Mouse (Mus musculus) adrenal gland, adult 2 months (tissue): ENCODE data around the gene Pdcd6. TPM values are rescaled to one million over a fixed set of nuclear protein-coding genes. Genes with fewer than 3 reads are reported as not detected.

Source experiments
- DNase-seq: peaks from one replicate; pipeline ENCODE4 v3.0.0; 2021
- polyA plus RNA-seq: library from polyadenylated mRNA; depleted of rRNA; stranded (reverse); fragments of >200 nt; gene quantifications from 2 replicates; pipeline ENCODE4 v1.2.3, GENCODE M21; 2012; rRNA removed
- total RNA-seq, 2 experiments: library from RNA; stranded (reverse); gene quantifications; 2 replicates each; pipeline ENCODE4 v1.2.3; 2021

The Pdcd6 gene
- total and polyA plus RNA-seq, 3 experiments: 83.4 to 150 (median 143) TPM

DNA sequence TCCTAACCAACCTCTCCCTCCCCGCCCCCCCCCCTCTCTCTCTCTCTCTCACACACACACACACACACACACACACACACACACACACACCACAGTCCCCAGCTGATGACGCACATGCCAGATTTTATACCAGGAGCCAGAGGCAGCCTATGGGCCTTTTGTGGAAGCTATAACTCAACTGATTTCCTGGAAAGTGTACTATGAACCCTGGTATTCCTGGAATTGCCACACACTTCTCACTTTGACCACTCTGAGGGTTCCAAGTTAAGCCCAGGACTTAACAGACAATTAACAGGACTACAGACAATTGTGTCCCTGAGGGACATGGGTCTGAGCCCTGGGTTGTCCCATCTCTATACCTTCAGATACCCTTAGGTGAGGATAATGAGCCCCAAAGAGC is 35.1 kb downstream of the Pdcd6 start:
- DNase-seq: no peak

DNA sequence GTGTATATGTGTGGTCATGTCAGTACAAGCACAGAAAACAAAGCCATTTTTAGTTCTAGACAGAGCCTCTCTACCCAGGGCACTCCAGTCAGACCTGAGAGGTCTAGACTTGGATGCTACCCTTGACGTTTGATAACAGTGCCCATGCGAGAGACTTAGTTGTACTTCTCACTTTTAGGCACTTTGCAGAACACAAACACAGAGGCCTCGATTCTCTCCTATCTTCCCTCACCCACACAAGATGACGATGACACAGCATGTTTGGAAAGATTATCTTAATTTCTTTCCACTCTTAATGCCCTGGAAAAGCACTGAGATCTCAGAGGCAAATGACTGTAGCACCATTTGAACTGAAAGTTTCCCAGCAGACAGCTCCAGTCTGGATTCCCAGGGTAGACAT is 41.7 kb downstream of the Pdcd6 start:
- DNase-seq: no peak

DNA sequence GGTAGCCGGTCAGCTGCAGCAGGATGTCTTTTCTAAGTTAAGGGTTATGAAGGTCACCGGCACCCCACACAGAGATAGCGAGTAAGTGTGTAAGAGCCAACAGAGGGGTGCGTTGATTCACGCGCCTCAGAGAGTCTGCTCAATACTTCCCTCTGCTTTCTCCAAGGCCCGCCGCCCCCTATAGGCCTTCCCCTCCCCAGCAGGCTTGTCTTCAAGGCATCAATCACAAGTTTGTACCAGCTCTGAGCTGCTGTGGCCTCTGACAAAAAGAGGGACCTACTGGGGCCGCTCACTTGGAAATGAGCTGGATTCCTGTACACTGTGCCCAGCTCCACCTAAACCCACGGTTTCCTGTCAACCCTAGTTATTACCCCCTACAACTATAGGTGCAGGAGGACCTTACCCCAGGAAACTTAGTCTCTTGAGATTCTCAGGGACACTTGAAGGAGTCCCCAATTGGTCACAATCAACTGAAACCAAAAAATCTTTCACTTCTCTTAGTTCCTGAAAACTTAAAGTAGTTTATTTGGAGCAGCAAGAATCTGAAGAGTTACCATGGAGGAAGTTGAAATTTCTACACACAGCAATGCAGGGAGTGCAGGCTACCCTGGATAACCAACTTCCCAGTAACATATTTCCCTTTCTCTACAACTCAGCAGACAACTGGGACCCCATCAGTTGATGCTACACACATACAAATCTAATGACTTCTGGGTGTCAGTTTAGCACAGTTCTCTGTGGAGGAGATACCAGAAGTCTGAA is 57.0 kb downstream of the Pdcd6 start:
- peak; percentile 67 for DNase-seq

DNA sequence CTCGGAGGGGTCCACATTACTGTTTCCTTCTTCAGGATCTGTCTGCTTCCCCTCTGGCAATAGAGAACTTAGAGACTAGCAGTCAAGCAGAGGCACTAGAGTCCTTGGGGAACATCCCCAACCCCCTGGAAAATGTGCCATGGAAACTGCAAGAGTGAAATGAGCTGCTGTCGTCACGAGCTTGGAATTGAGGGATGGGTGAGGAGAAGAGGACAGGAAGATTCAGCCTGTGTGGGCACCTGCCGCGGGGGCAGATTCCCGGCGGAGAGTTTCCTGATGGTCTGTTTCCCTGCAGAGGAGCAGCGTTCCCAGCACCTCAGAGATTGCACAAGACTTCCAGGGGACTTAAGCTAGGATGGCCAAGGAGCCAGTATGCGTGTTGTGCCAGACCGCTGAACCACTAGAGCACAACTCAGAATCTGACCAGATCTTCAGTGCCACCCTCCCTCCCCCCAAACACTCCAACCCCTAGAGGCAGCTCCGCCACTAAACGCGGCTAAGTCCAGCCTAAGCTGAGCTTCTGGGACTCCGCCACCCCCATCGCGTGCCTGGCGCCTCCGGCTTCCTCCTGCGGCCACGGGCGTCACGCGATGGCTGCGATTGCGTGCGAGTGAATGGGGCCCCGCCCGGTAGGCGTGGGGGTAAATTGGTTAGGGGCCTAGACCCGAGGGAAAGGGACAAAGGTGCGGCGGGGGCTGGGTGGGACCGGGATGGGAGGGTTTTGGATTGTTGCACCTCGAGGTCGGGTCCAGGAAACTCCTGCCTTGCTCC is 57.7 kb downstream of the Pdcd6 start:
- DNase-seq: peak; percentile 78

Other genes starting within 250 kb of the Pdcd6 start
- gene Slc9a3, start 196.1 kb downstream of the Pdcd6 start, total RNA-seq: under 1 TPM; 0.35 to 0.55 TPM
- 0.03 and 0.10 TPM in 2 replicates for gene Slc9a3, start 196.1 kb downstream of the Pdcd6 start, polyA plus RNA-seq
- 10 to 100 TPM; 54.2 to 69.9 TPM for gene Exoc3, start 108.8 kb downstream of the Pdcd6 start, total RNA-seq
- gene Exoc3, start 108.8 kb downstream of the Pdcd6 start, polyA plus RNA-seq: 30.0 and 40.0 TPM in 2 replicates
- 1 to 10 TPM in 1 of 2 experiments, under 1 TPM in 1; 0.81 to 1.9 TPM for gene Ahrr, start 25.2 kb downstream of the Pdcd6 start, total RNA-seq
- 1.1 and 1.6 TPM in 2 replicates for gene Ahrr, start 25.2 kb downstream of the Pdcd6 start, polyA plus RNA-seq
- 100 to 1,000 TPM; 601 to 696 TPM for gene Sdha, start 32.7 kb upstream of the Pdcd6 start, total RNA-seq
- gene Sdha, start 32.7 kb upstream of the Pdcd6 start, polyA plus RNA-seq: 99.4 and 128 TPM in 2 replicates
- 10 to 100 TPM; 51.0 to 58.7 TPM for gene Ccdc127, start 32.7 kb upstream of the Pdcd6 start, total RNA-seq
- 1.1 and 1.3 TPM in 2 replicates for gene Ccdc127, start 32.7 kb upstream of the Pdcd6 start, polyA plus RNA-seq
- gene Lrrc14b, start 46.4 kb upstream of the Pdcd6 start, total RNA-seq: under 1 TPM; 0.17 to 0.79 TPM
- gene Lrrc14b, start 46.4 kb upstream of the Pdcd6 start, polyA plus RNA-seq: 0.44 and 0.49 TPM in 2 replicates
- gene Zfp72, start 73.3 kb upstream of the Pdcd6 start, total RNA-seq: 1 to 10 TPM; 2.9 to 4.0 TPM
- 0.08 and 0.10 TPM in 2 replicates for gene Zfp72, start 73.3 kb upstream of the Pdcd6 start, polyA plus RNA-seq
- gene Ftl1-ps1, start 82.1 kb upstream of the Pdcd6 start, total RNA-seq: 1,000 to 10,000 TPM; 1,170 to 1,172 TPM
- gene Ftl1-ps1, start 82.1 kb upstream of the Pdcd6 start, polyA plus RNA-seq: 36.1 and 40.5 TPM in 2 replicates
- 1 to 10 TPM; 8.9 to 9.9 TPM for gene Zfp825, start 176.4 kb upstream of the Pdcd6 start, total RNA-seq
- 0.10 TPM in 2 replicates for gene Zfp825, start 176.4 kb upstream of the Pdcd6 start, polyA plus RNA-seq